Mouse (Mus musculus) liver, adult 2 months (tissue): ENCODE measurements at regions not wholly inside any gene's neighbourhood (a gene's known extent, or its start where the extent isn't known, plus 50 kb on each side); places are given as distances from the start of the nearest gene placed in this dataset.

Source experiments
- DNase-seq: peaks from one replicate; pipeline ENCODE4 v3.0.0-alpha.2; 2011; ENCODE audit warnings: low read depth, low spot score; ENCODE audit errors: extremely low read depth
- H3K27ac ChIP-seq: fragments of 200-500 bp; replicated peaks from 2 replicates; pipeline ENCODE4 v1.5.1; 2012; ENCODE audit warnings: low read depth, mild to moderate bottlenecking, control low read depth, inconsistent platforms, low read length; ENCODE audit not compliant: insufficient read depth
- H3K27me3 ChIP-seq: fragments of 200-500 bp; 2 replicates; pipeline ENCODE4 v1.6.1; 2012; ENCODE audit warnings: mild to moderate bottlenecking, moderate library complexity, low read length, inconsistent platforms; ENCODE audit not compliant: control insufficient read depth, insufficient read depth
- H3K36me3 ChIP-seq: fragments of 200-500 bp; 2 replicates; pipeline ENCODE4 v1.6.1; 2012; ENCODE audit warnings: low read length, inconsistent platforms; ENCODE audit not compliant: control insufficient read depth, insufficient read depth
- H3K4me1 ChIP-seq: fragments of 200-500 bp; 2 replicates; pipeline ENCODE4 v1.6.1; 2011; ENCODE audit warnings: low read length; ENCODE audit not compliant: control insufficient read depth, insufficient read depth
- H3K4me3 ChIP-seq: fragments of 200-500 bp; 2 replicates; pipeline ENCODE4 v1.5.1; 2011; ENCODE audit warnings: low read depth, mild to moderate bottlenecking, control low read depth, low read length, moderate library complexity; ENCODE audit not compliant: insufficient read depth
- H3K79me2 ChIP-seq: fragments of 200-500 bp; 2 replicates; pipeline ENCODE4 v1.6.1; 2012; ENCODE audit warnings: inconsistent platforms, mild to moderate bottlenecking, low read length, moderate library complexity; ENCODE audit not compliant: control insufficient read depth, insufficient read depth
- H3K9ac ChIP-seq: fragments of 200-500 bp; 2 replicates; pipeline ENCODE4 v1.6.1; 2012; ENCODE audit warnings: low read depth, mild to moderate bottlenecking, control low read depth, inconsistent platforms, low read length
- CTCF ChIP-seq: fragments of 200-500 bp; IDR thresholded peaks from 2 replicates; pipeline ENCODE4 v1.5.1; 2011; ENCODE audit warnings: low read depth, low read length, control low read depth
- POLR2A ChIP-seq: fragments of 200-500 bp; IDR thresholded peaks from 2 replicates; pipeline ENCODE4 v1.6.1; 2011; ENCODE audit warnings: low read length, control low read depth; ENCODE audit not compliant: insufficient read depth; ENCODE audit errors: extremely low read depth
- WGBS: fragments of 180-500 bp; shearing (Covaris S2); methylation state at CpG from one replicate; pipeline ENCODE4 v1.1.7; 2018; 5-methylcytosine and 5-hydroxymethylcytosine counted together

GRCm38 (mm10) chr13:107891946-107892345, 152.3 kb upstream of the Smim15 start:
- Histone ChIP-seq H3K27me3 (no peaks in the 10 kb centered on the region), H3K4me3 (peak overlapping the region; percentile 45), H3K27ac (peak overlapping the region; percentile 17; the same call in 1 of the 2 replicates), H3K9ac (peak overlapping the region; percentile 49; the same call in 1 of the 2 replicates), H3K36me3 (no peaks in the 10 kb centered on the region), H3K4me1 (peaks cover 2% of the 10 kb centered on the region), H3K79me2 (peaks cover 14% of the 10 kb centered on the region)
- no peak for DNase-seq
- no peak for TF ChIP-seq CTCF
- WGBS = 12% methylated on average over 11 of the region's 11 CpGs

- peak; percentile 88 for DNase-seq
- H3K27ac ChIP-seq = peak overlapping the region; percentile 80
- peaks cover 2% of the 10 kb centered on the region for H3K4me1 ChIP-seq
- under 1% methylated on average over 93 of the region's 95 CpGs for WGBS
- peaks cover 14% of the 10 kb centered on the region for H3K79me2 ChIP-seq
- TF ChIP-seq POLR2A (no peak), CTCF (no peak)
- no peaks in the 10 kb centered on the region for H3K36me3 ChIP-seq
- peak overlapping the region; percentile 68 for H3K4me3 ChIP-seq
- peak overlapping the region; percentile 91 for H3K9ac ChIP-seq
- no peaks in the 10 kb centered on the region for H3K27me3 ChIP-seq
These were observed 153.1 kb upstream of the Smim15 start for GRCm38 (mm10) chr13:107890866-107891821.

GRCm38 (mm10) chr13:107889985-107890865, 154.0 kb upstream of the Smim15 start:
- Histone ChIP-seq H3K36me3 (no peaks in the 10 kb centered on the region), H3K27ac (peak overlapping the region; percentile 80), H3K4me1 (peaks cover 2% of the 10 kb centered on the region), H3K79me2 (peaks cover 14% of the 10 kb centered on the region), H3K4me3 (peak overlapping the region; percentile 68), H3K9ac (peak overlapping the region; percentile 95), H3K27me3 (no peaks in the 10 kb centered on the region)
- peak; percentile 89 for DNase-seq
- WGBS = 1% methylated on average over 89 of the region's 90 CpGs
- TF ChIP-seq CTCF (peak; percentile 26), POLR2A (peak; percentile 85)

- peak overlapping the region; percentile 89 for H3K4me3 ChIP-seq
- no peaks in the 10 kb centered on the region for H3K27me3 ChIP-seq
- no peaks in the 10 kb centered on the region for H3K36me3 ChIP-seq
- no peak for DNase-seq
- H3K27ac ChIP-seq = peak overlapping the region; percentile 47; the same call in 1 of the 2 replicates
- WGBS = 7% methylated on average over 59 of the region's 66 CpGs
- peak overlapping the region; percentile 95 for H3K9ac ChIP-seq
- no peak for TF ChIP-seq POLR2A
- no peak for TF ChIP-seq CTCF
- peaks cover 2% of the 10 kb centered on the region for H3K4me1 ChIP-seq
- H3K79me2 ChIP-seq = peaks cover 19% of the 10 kb centered on the region
These were observed 154.7 kb upstream of the Smim15 start for GRCm38 (mm10) chr13:107889588-107889984.

- no peak for DNase-seq
- Histone ChIP-seq H3K27me3 (no peaks in the 10 kb centered on the region), H3K4me1 (peaks cover 2% of the 10 kb centered on the region), H3K36me3 (no peaks in the 10 kb centered on the region), H3K9ac (peak overlapping the region; percentile 95), H3K4me3 (peak overlapping the region; percentile 89), H3K79me2 (peaks cover 23% of the 10 kb centered on the region), H3K27ac (peak overlapping the region; percentile 61)
- no peak for TF ChIP-seq CTCF
- no peak for TF ChIP-seq POLR2A
- under 1% methylated on average over 115 of the region's 127 CpGs for WGBS
These were observed 155.4 kb upstream of the Smim15 start for GRCm38 (mm10) chr13:107888571-107889451.
